In genomic region chr9:61167097-61167842, GRCm38 (mm10) we compare ENCODE assay signal across 14 mouse cellular contexts.
DNase-seq lines count a peak whose midpoint lies in the region; ATAC-seq and TF ChIP-seq lines count a peak whose summit lies in the region.
"Had no signal": no experiment of that assay in that cellular context is flagged by ENCODE, and none has a peak within 500 bp of the region (broad histone marks: within the 10 kb centered on the region; RNA-seq: fewer than 3 reads in every experiment).

No protein-coding gene starts in this region.

- H3K9ac ChIP-seq in kidney, embryonic 14.5 days (ENCODE audit: low read depth, low read length) = no peak overlapping the region
- no peak overlapping the region for H3K9ac ChIP-seq in forebrain, embryonic 11.5 days (ENCODE audit: low read length)
- H3K9ac ChIP-seq in forebrain, embryonic 16.5 days (replicated peaks; ENCODE audit: low read depth, low read length) = no peak overlapping the region
- H3K9ac ChIP-seq: limb, embryonic 15.5 days had no signal

- H3K4me1 ChIP-seq in kidney, embryonic 14.5 days (ENCODE audit: control insufficient read depth, insufficient read depth, low read length) = peaks cover 23% of the 10 kb centered on the region; the same call in 1 of the 2 replicates
- H3K4me1 ChIP-seq in lung, adult 2 months (ENCODE audit: control insufficient read depth, insufficient read depth, low read length) = peaks cover 14% of the 10 kb centered on the region
- peaks cover 5% of the 10 kb centered on the region; the same call in 1 of the 2 replicates for H3K4me1 ChIP-seq in forebrain, embryonic 11.5 days (replicated peaks; ENCODE audit: control insufficient read depth, insufficient read depth, low read length)
- H3K4me1 ChIP-seq in forebrain, embryonic 16.5 days (replicated peaks; ENCODE audit: control insufficient read depth, insufficient read depth, low read length) = peaks cover 23% of the 10 kb centered on the region
- H3K4me1 ChIP-seq in midbrain, embryonic 10.5 days = peaks cover 54% of the 10 kb centered on the region

- TF ChIP-seq POLR2A in lung, adult 2 months (IDR thresholded peaks at IDR 0.05; ENCODE audit: borderline replicate concordance, extremely low read depth, low read depth, low read length) = no peak

- WGBS in kidney, embryonic 14.5 days = 63% methylated on average over 11 of the region's 11 CpGs
- WGBS in lung, adult 2 months = 32% methylated on average over 11 of the region's 11 CpGs
- 86% methylated on average over 11 of the region's 11 CpGs for WGBS in forebrain, embryonic 11.5 days
- 85% methylated on average over 11 of the region's 11 CpGs for WGBS in forebrain, embryonic 16.5 days
- 85% methylated on average over 11 of the region's 11 CpGs for WGBS in midbrain, embryonic 10.5 days

- no peaks in the 10 kb centered on the region; the same call in 1 of the 2 replicates for H3K27me3 ChIP-seq in kidney, embryonic 14.5 days (ENCODE audit: control insufficient read depth, insufficient read depth, low read length)
- H3K27me3 ChIP-seq in forebrain, embryonic 11.5 days (ENCODE audit: control insufficient read depth, insufficient read depth, low read length) = 0 out of 2 replicates have a peak, but pooled peaks cover 2% of the 10 kb centered on the region
- H3K27me3 ChIP-seq in forebrain, embryonic 16.5 days (replicated peaks; ENCODE audit: control insufficient read depth, insufficient read depth, low read length) = 0 out of 2 replicates have a peak, but pooled peaks cover 2% of the 10 kb centered on the region
- peaks cover 26% of the 10 kb centered on the region for H3K27me3 ChIP-seq in midbrain, embryonic 10.5 days (ENCODE audit: low read depth, poor library complexity, severe bottlenecking)

- no peak overlapping the region for H3K4me2 ChIP-seq in kidney, embryonic 14.5 days (replicated peaks; ENCODE audit: low read depth, low read length)
- no peak overlapping the region for H3K4me2 ChIP-seq in forebrain, embryonic 11.5 days (ENCODE audit: low read depth, low read length, severe bottlenecking)
- H3K4me2 ChIP-seq in forebrain, embryonic 16.5 days (ENCODE audit: low read length) = no peak overlapping the region
- H3K4me2 ChIP-seq: limb, embryonic 15.5 days had no signal

- no peak overlapping the region for H3K4me3 ChIP-seq in kidney, embryonic 14.5 days (ENCODE audit: low read length)
- H3K4me3 ChIP-seq in lung, adult 2 months (replicated peaks; ENCODE audit: extremely low read depth, low read depth, low read length) = no peak overlapping the region
- no peak overlapping the region for H3K4me3 ChIP-seq in forebrain, embryonic 11.5 days (ENCODE audit: low read depth, low read length)
- no peak overlapping the region for H3K4me3 ChIP-seq in forebrain, embryonic 16.5 days (replicated peaks; ENCODE audit: low read length)
- H3K4me3 ChIP-seq in midbrain, embryonic 10.5 days = no peak overlapping the region
- H3K4me3 ChIP-seq: limb, embryonic 15.5 days; myocyte had no signal

- H3K36me3 ChIP-seq in kidney, embryonic 14.5 days (ENCODE audit: control insufficient read depth, insufficient read depth, low read length) = no peaks in the 10 kb centered on the region
- H3K36me3 ChIP-seq in forebrain, embryonic 11.5 days (ENCODE audit: control insufficient read depth, insufficient read depth, low read length) = no peaks in the 10 kb centered on the region
- no peaks in the 10 kb centered on the region for H3K36me3 ChIP-seq in forebrain, embryonic 16.5 days (ENCODE audit: control insufficient read depth, insufficient read depth)
- H3K36me3 ChIP-seq in midbrain, embryonic 10.5 days = no peaks in the 10 kb centered on the region
- H3K36me3 ChIP-seq: limb, embryonic 15.5 days had no signal

- no peak for DNase-seq in kidney, adult 11 months
- DNase-seq in lung, adult 18-20 months = peak; percentile 45 to 58
- DNase-seq in lung, adult 2 months = no peak
- DNase-seq in lung, postnatal 10 days = peak; percentile 73
- DNase-seq in forebrain, embryonic 11.5 days (ENCODE audit: low spot score) = no peak
- DNase-seq in midbrain, embryonic 10.5 days (ENCODE audit: low spot score) = no peak
- DNase-seq: cerebellum, adult 11-12 months; right cerebral cortex, postnatal 14 days had no signal

- TF ChIP-seq CTCF in lung, adult 2 months (IDR thresholded peaks at IDR 0.05; ENCODE audit: insufficient read depth, low read length) = no peak

- ATAC-seq in kidney, embryonic 14.5 days (ENCODE audit: low FRiP score, low TSS enrichment) = no peak
- ATAC-seq in forebrain, embryonic 11.5 days (replicated peaks; ENCODE audit: low FRiP score) = no peak
- ATAC-seq in forebrain, embryonic 16.5 days = no peak
- ATAC-seq: CD4-positive, CD25-positive, alpha-beta regulatory T cell, adult 4 months; inflammation-experienced regulatory T-cells, adult 6 months had no signal

- H3K9me3 ChIP-seq in kidney, embryonic 14.5 days (ENCODE audit: control insufficient read depth, low read length) = no peaks in the 10 kb centered on the region
- H3K9me3 ChIP-seq in forebrain, embryonic 11.5 days (ENCODE audit: control insufficient read depth, low read length) = no peaks in the 10 kb centered on the region
- no peaks in the 10 kb centered on the region for H3K9me3 ChIP-seq in forebrain, embryonic 16.5 days (ENCODE audit: control insufficient read depth, low read length)
- H3K9me3 ChIP-seq in midbrain, embryonic 10.5 days (replicated peaks) = no peaks in the 10 kb centered on the region
- H3K9me3 ChIP-seq: limb, embryonic 15.5 days had no signal

- peak overlapping the region; percentile 62; the same call in 1 of the 2 replicates for H3K27ac ChIP-seq in kidney, embryonic 14.5 days (ENCODE audit: low read depth, low read length)
- H3K27ac ChIP-seq in forebrain, embryonic 11.5 days (ENCODE audit: low read depth, low read length) = no peak overlapping the region
- H3K27ac ChIP-seq in forebrain, embryonic 16.5 days (ENCODE audit: low read length) = no peak overlapping the region
- H3K27ac ChIP-seq in midbrain, embryonic 10.5 days (replicated peaks) = no peak overlapping the region
- H3K27ac ChIP-seq: limb, embryonic 15.5 days had no signal

Comparison
In these comparisons a context has a peak if more than half of its experiments do, and no peak if none do; other contexts are left out.
1. DNase-seq: peak in lung, adult 18-20 months (2 of 2) and lung, postnatal 10 days (single experiment); none in kidney, adult 11 months (single experiment), lung, adult 2 months (single experiment), forebrain, embryonic 11.5 days (single experiment) and midbrain, embryonic 10.5 days (single experiment).